Mouse (Mus musculus): ENCODE data around the gene Fcrl6. TPM values are rescaled to one million over a fixed set of nuclear protein-coding genes. Genes with fewer than 3 reads are reported as not detected.

The Fcrl6 gene
- total and polyA plus RNA-seq, 3 experiments, result not detected

- dilution Hi-C loops (cut with MboI; ENCODE audit: extremely low pct_ligation_motif_present, extremely low pct_unique_long_range_greater_than_20kb, low sequenced_read_pairs), result no loop called here
- no peak overlapping the region for H3K4me2 ChIP-seq (ENCODE audit: insufficient read depth, low read depth, poor library complexity, severe bottlenecking)
- in situ Hi-C loops (cut with MboI; ENCODE audit: low pct_ligation_motif_present, low pct_unique_long_range_greater_than_20kb, low sequenced_read_pairs), result no loop called here
These were observed 48.4 kb upstream of the Fcrl6 start for GRCm38 (mm10) chr1:172650519-172651287.

DNA sequence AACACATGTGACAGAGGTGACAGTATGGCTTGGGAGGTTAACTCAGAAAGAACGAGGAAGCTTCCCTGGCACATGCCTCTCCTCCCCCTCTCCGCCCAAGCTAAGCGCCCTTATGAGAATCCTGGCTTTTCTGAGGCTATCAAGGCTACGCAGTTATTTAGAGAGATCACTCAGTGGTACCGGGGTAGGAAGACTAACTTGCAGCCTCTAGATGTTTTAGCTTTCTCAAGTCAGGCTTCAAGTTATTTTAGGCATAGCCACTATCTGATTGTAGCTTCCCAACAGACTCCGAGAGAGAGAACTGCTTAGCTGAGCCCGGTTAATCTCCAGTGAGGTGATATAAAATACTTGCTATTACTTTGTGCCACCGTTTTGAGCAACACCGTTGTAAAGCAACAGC is 47.0 kb upstream of the Fcrl6 start:
- H3K36me3 ChIP-seq (replicated peaks in 1 of 2; ENCODE audit: control insufficient read depth in 1 of 2, insufficient read depth in 1 of 2, low read length in 1 of 2), result no peaks in the 10 kb centered on the region
- dilution Hi-C loops (cut with MboI; ENCODE audit: extremely low pct_ligation_motif_present, extremely low pct_unique_long_range_greater_than_20kb, low sequenced_read_pairs), result no loop called here
- no peak overlapping the region for H3K4me3 ChIP-seq (replicated peaks in 1 of 3; ENCODE audit: low read depth in 2 of 3, low read length in 2 of 3, poor library complexity in 1 of 3)
- H3K27me3 ChIP-seq (replicated peaks), result no peaks in the 10 kb centered on the region
- no peak overlapping the region for H3K4me2 ChIP-seq (ENCODE audit: insufficient read depth, low read depth, poor library complexity, severe bottlenecking)
- TF ChIP-seq EP300 (IDR thresholded peaks at IDR 0.05; ENCODE audit: low read length), result no peak
- no peak for TF ChIP-seq UBTF (IDR thresholded peaks at IDR 0.05; ENCODE audit: low read depth, low read length)
- no peak overlapping the region for H3K27ac ChIP-seq (ENCODE audit: insufficient read depth, low read depth)
- in situ Hi-C loops (cut with MboI; ENCODE audit: low pct_ligation_motif_present, low pct_unique_long_range_greater_than_20kb, low sequenced_read_pairs), result loop anchor here (25.0 kb wide), 1 partner anchor 738 kb away; no protein-coding TSS in a partner anchor
- no peak overlapping the region for H3K9ac ChIP-seq (ENCODE audit: insufficient read depth, low read depth)
- no peaks in the 10 kb centered on the region for H3K79me2 ChIP-seq (replicated peaks; ENCODE audit: control insufficient read depth, extremely low read depth, insufficient read depth, poor library complexity, severe bottlenecking)
- H3K4me1 ChIP-seq (ENCODE audit: control insufficient read depth in 1 of 2, insufficient read depth in 2 of 2), result no peaks in the 10 kb centered on the region
- DNase-seq (ENCODE audit: extremely low read depth), result no peak
- H3K9me3 ChIP-seq (replicated peaks; ENCODE audit: low read length), result no peaks in the 10 kb centered on the region

More at GRCm38 (mm10) chr1:172650519-172651287, 48.4 kb upstream of the Fcrl6 start:
- Histone ChIP-seq H3K4me3 (replicated peaks in 1 of 3; ENCODE audit: low read depth in 2 of 3, low read length in 2 of 3, poor library complexity in 1 of 3) (no peak overlapping the region), H3K9ac (ENCODE audit: insufficient read depth, low read depth) (no peak overlapping the region), H3K36me3 (replicated peaks in 1 of 2; ENCODE audit: control insufficient read depth in 1 of 2, insufficient read depth in 1 of 2, low read length in 1 of 2) (no peaks in the 10 kb centered on the region), H3K27ac (ENCODE audit: insufficient read depth, low read depth) (no peak overlapping the region), H3K27me3 (replicated peaks) (no peaks in the 10 kb centered on the region), H3K79me2 (replicated peaks; ENCODE audit: control insufficient read depth, extremely low read depth, insufficient read depth, poor library complexity, severe bottlenecking) (no peaks in the 10 kb centered on the region), H3K4me1 (ENCODE audit: control insufficient read depth in 1 of 2, insufficient read depth in 2 of 2) (no peaks in the 10 kb centered on the region), H3K9me3 (replicated peaks; ENCODE audit: low read length) (no peaks in the 10 kb centered on the region)
- peak; percentile 61 for DNase-seq (ENCODE audit: extremely low read depth)
- TF ChIP-seq SMC3 (IDR thresholded peaks at IDR 0.05; ENCODE audit: low read depth, low read length) (peak; percentile 71), USF1 (IDR thresholded peaks at IDR 0.05; ENCODE audit: low read depth, low read length) (no peak), GABPA (IDR thresholded peaks at IDR 0.05; ENCODE audit: insufficient replicate concordance, low read depth, low read length) (no peak), ZMIZ1 (IDR thresholded peaks at IDR 0.05; ENCODE audit: low read depth, low read length) (no peak), TCF12 (IDR thresholded peaks at IDR 0.05; ENCODE audit: low read depth, low read length) (no peak), RAD21 (IDR thresholded peaks at IDR 0.05; ENCODE audit: low read depth, low read length) (peak; percentile 63), CTCF (conservative IDR thresholded peaks at IDR 0.05 in 1 of 2, IDR thresholded peaks at IDR 0.05 in 1 of 2; ENCODE audit: low read depth in 2 of 2, low read length in 2 of 2) (peak; percentile 42 to 73)

- no peak for TF ChIP-seq JUND (conservative IDR thresholded peaks at IDR 0.05; ENCODE audit: low read depth, low read length)
- no peak for TF ChIP-seq ZNF384 (IDR thresholded peaks at IDR 0.05; ENCODE audit: low read depth, low read length)
- no peak for TF ChIP-seq ELF1 (IDR thresholded peaks at IDR 0.05; ENCODE audit: low read depth, low read length)
- no peak for TF ChIP-seq NELFE (IDR thresholded peaks at IDR 0.05; ENCODE audit: low read depth, low read length)
- Histone ChIP-seq H3K9ac (ENCODE audit: insufficient read depth, low read depth) (no peak overlapping the region), H3K79me2 (replicated peaks; ENCODE audit: control insufficient read depth, extremely low read depth, insufficient read depth, poor library complexity, severe bottlenecking) (no peaks in the 10 kb centered on the region), H3K27me3 (replicated peaks) (no peaks in the 10 kb centered on the region), H3K4me3 (replicated peaks in 1 of 3; ENCODE audit: low read depth in 2 of 3, low read length in 2 of 3, poor library complexity in 1 of 3) (no peak overlapping the region), H3K4me1 (ENCODE audit: control insufficient read depth in 1 of 2, insufficient read depth in 2 of 2) (0 out of 4 replicates have a peak, but pooled peaks cover 0 to 2% of the 10 kb centered on the region in 2 experiments), H3K9me3 (replicated peaks; ENCODE audit: low read length) (no peaks in the 10 kb centered on the region), H3K27ac (ENCODE audit: insufficient read depth, low read depth) (no peak overlapping the region), H3K4me2 (ENCODE audit: insufficient read depth, low read depth, poor library complexity, severe bottlenecking) (no peak overlapping the region), H3K36me3 (replicated peaks in 1 of 2; ENCODE audit: control insufficient read depth in 1 of 2, insufficient read depth in 1 of 2, low read length in 1 of 2) (no peaks in the 10 kb centered on the region)
- in situ Hi-C loops (cut with MboI; ENCODE audit: low pct_ligation_motif_present, low pct_unique_long_range_greater_than_20kb, low sequenced_read_pairs), result loop anchor here (25.0 kb wide), 1 partner anchor 740 kb away; no protein-coding TSS in a partner anchor
- no peak for DNase-seq (ENCODE audit: extremely low read depth)
- dilution Hi-C loops (cut with MboI; ENCODE audit: extremely low pct_ligation_motif_present, extremely low pct_unique_long_range_greater_than_20kb, low sequenced_read_pairs), result no loop called here
These were observed 44.9 kb upstream of the Fcrl6 start for GRCm38 (mm10) chr1:172647236-172647635.
